Mouse (Mus musculus) E14TG2a.4 (cell line): ENCODE data around the gene Grm5.

Experiments
- CTCF ChIP-seq: conservative IDR thresholded peaks from 2 replicates; pipeline ENCODE4 v1.5.1; 2014; ENCODE audit warnings: low read length
- NANOG ChIP-seq: IDR thresholded peaks from 2 replicates; pipeline ENCODE4 v1.6.1; 2014; ENCODE audit warnings: borderline replicate concordance, low read length, mixed read lengths

DNA sequence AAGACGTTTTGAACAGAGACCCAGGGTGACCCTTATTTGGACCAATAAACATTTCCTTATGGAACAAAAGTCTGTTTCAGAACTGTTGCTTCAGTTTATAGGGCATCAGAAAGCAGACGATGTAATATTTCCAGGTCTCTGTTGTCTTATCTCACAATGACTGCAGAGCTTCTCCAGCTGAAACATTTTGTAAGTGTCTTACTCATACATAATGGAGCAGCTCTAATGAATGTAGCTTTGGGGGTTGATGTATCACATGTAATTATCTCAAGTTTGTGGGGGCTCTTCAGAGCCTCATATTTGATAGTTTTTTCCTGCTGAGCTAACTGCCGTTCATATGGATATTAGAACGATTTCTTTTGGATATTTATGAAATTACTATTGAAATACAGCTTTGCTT, 250.7 kb downstream of the Grm5 start:
- TF ChIP-seq CTCF (no peak), NANOG (no peak)
